Mouse (Mus musculus): ENCODE data around the gene Cd164l2. TPM values are rescaled to one million over a fixed set of nuclear protein-coding genes. Genes with fewer than 3 reads are reported as not detected.

Cd164l2 gene
- 2.8 and 4.6 TPM in 2 replicates for total RNA-seq (2014; rRNA removed)
- 4.2 and 6.1 TPM in 2 replicates for polyA plus RNA-seq (2015; fragmentation: Nextera tagmentation; extraction: Ambion mirVana)

- no peaks in the 10 kb centered on the region for H3K9me3 ChIP-seq (ENCODE audit: low read length)
- H3K36me3 ChIP-seq (ENCODE audit: insufficient read depth) = no peaks in the 10 kb centered on the region
- H3K9ac ChIP-seq = peak within 1 kb of the TSS; percentile 72
- no peak within 1 kb of the TSS for H3K27ac ChIP-seq (ENCODE audit: low read depth, low read length)
- DNase-seq = no peak
- WGBS = 3% methylated on average over 45 of the region's 52 CpGs
- TF ChIP-seq CTCF (IDR thresholded peaks at IDR 0.05; ENCODE audit: low read depth) = no peak
- H3K4me2 ChIP-seq (ENCODE audit: low read depth) = peak within 1 kb of the TSS; percentile 99
- peak within 1 kb of the TSS; percentile 71 for H3K4me3 ChIP-seq (ENCODE audit: low read depth, low read length)
- peaks cover 8% of the 10 kb centered on the region; the same call in 1 of the 2 replicates for H3K4me1 ChIP-seq (ENCODE audit: insufficient read depth)
- peak; percentile 38 for ATAC-seq
- peaks cover 8% of the 10 kb centered on the region; the same call in 1 of the 2 replicates for H3K27me3 ChIP-seq (ENCODE audit: insufficient read depth, low read length)
These were observed at the start of gene Cd164l2, which contains the start of gene Gpr3 for GRCm38 (mm10) chr4:133211751-133212561. Cd164l2 (plus strand) TSS chr4:133212131. Gpr3 (minus strand) TSS chr4:133212536.

GRCm38 (mm10) chr4:133162196-133162595 is 49.7 kb upstream of the Cd164l2 start:
- Histone ChIP-seq H3K4me3 (ENCODE audit: low read depth, low read length) (no peak overlapping the region), H3K9ac (no peak overlapping the region), H3K4me2 (ENCODE audit: low read depth) (no peak overlapping the region), H3K36me3 (ENCODE audit: insufficient read depth) (no peaks in the 10 kb centered on the region), H3K4me1 (ENCODE audit: insufficient read depth) (no peaks in the 10 kb centered on the region; the same call in 1 of the 2 replicates), H3K9me3 (ENCODE audit: low read length) (no peaks in the 10 kb centered on the region), H3K27me3 (ENCODE audit: insufficient read depth, low read length) (no peaks in the 10 kb centered on the region), H3K27ac (ENCODE audit: low read depth, low read length) (no peak overlapping the region)
- no peak for TF ChIP-seq CTCF (IDR thresholded peaks at IDR 0.05; ENCODE audit: low read depth)
- DNase-seq (no peak), ATAC-seq (no peak)
- WGBS = 53% methylated on average over 6 of the region's 6 CpGs

GRCm38 (mm10) chr4:133166773-133167172 is 45.2 kb upstream of the Cd164l2 start:
- no peaks in the 10 kb centered on the region for H3K27me3 ChIP-seq (ENCODE audit: insufficient read depth, low read length)
- no peak overlapping the region for H3K4me2 ChIP-seq (ENCODE audit: low read depth)
- no peak for DNase-seq
- 93% methylated on average over 9 of the region's 9 CpGs for WGBS
- H3K9me3 ChIP-seq (ENCODE audit: low read length) = no peaks in the 10 kb centered on the region
- H3K27ac ChIP-seq (ENCODE audit: low read depth, low read length) = no peak overlapping the region
- no peak for TF ChIP-seq CTCF (IDR thresholded peaks at IDR 0.05; ENCODE audit: low read depth)
- H3K4me1 ChIP-seq (ENCODE audit: insufficient read depth) = no peaks in the 10 kb centered on the region
- no peak for ATAC-seq
- no peak overlapping the region for H3K4me3 ChIP-seq (ENCODE audit: low read depth, low read length)
- no peak overlapping the region for H3K9ac ChIP-seq
- H3K36me3 ChIP-seq (ENCODE audit: insufficient read depth) = no peaks in the 10 kb centered on the region

DNA sequence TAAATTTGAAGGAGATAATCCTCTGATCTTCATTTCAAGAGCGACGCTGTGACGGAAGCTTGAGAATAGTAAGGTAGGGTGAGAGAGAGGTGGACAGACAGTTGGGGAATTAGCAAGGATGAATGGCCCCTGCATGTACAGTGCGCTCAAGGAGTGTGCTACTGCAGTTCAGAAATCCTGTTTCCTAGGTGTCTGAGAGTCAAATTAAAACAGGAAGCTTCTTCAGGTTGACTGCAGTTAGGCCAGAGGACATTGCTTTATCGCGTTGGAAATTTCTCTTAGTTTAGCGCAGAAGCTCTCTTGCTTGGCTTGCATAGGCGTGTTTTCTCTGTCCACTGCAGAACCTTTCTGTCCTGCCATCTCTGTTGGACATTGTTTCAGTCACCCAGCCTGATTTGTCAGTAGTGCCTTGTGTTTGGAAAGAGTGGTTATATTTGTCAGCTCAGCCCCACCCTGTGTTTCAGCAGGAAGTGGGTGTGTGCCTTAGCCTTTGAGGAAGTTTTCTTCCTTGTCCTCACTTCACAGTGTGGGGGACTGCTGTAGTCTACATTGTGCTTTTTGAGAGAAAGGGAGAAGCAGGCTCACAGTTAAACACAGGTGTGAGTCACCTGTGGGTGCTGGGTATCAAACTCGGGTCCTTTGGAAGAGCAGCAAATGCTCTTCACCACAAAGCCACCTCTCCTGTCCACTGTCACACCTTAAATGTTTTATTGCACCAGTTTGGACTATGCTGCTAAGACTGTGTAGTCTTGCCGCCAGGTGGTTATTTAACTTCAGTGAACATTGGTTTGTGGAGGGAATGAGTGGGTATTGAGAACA is 42.5 kb upstream of the Cd164l2 start:
- no peaks in the 10 kb centered on the region for H3K9me3 ChIP-seq (ENCODE audit: low read length)
- H3K4me3 ChIP-seq (ENCODE audit: low read depth, low read length) = no peak overlapping the region
- no peak for ATAC-seq
- no peak overlapping the region; the same call in 1 of the 2 replicates for H3K27ac ChIP-seq (ENCODE audit: low read depth, low read length)
- H3K4me1 ChIP-seq (ENCODE audit: insufficient read depth) = no peaks in the 10 kb centered on the region
- H3K9ac ChIP-seq = no peak overlapping the region
- no peaks in the 10 kb centered on the region for H3K36me3 ChIP-seq (ENCODE audit: insufficient read depth)
- WGBS = 89% methylated on average over 10 of the region's 10 CpGs
- TF ChIP-seq CTCF (IDR thresholded peaks at IDR 0.05; ENCODE audit: low read depth) = no peak
- no peak for DNase-seq
- no peak overlapping the region for H3K4me2 ChIP-seq (ENCODE audit: low read depth)
- no peaks in the 10 kb centered on the region for H3K27me3 ChIP-seq (ENCODE audit: insufficient read depth, low read length)

DNA sequence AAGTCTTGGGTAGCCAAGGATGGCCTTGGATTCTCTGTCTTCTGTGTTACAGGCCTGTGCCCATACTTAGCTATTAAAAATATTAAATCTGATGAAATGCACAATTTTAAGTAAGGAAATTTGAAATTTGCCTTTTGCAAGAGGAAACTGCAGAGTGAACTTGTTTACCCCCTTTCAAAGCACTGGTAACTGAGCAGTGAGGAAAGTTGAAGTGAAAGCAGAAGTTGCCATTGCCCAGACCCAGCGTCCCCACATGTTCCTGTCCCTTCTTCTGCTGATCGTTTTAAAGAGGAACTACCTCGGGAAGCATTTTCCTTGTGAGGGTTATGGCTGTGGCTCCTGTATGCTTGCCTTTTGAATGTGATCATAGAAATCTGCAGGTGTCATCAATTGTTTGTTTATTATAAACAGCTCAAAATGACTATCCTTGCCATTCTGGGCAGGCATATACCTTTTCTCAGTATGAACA is 41.8 kb upstream of the Cd164l2 start:
- ATAC-seq (no peak), DNase-seq (no peak)
- Histone ChIP-seq H3K4me3 (ENCODE audit: low read depth, low read length) (no peak overlapping the region), H3K4me2 (ENCODE audit: low read depth) (no peak overlapping the region), H3K4me1 (ENCODE audit: insufficient read depth) (no peaks in the 10 kb centered on the region), H3K27ac (ENCODE audit: low read depth, low read length) (0 out of 2 replicates have a peak overlapping the region, but pooled peaks have one; percentile 16), H3K27me3 (ENCODE audit: insufficient read depth, low read length) (no peaks in the 10 kb centered on the region), H3K9ac (no peak overlapping the region), H3K9me3 (ENCODE audit: low read length) (no peaks in the 10 kb centered on the region), H3K36me3 (ENCODE audit: insufficient read depth) (no peaks in the 10 kb centered on the region)
- 71% methylated on average over 3 of the region's 3 CpGs for WGBS
- TF ChIP-seq CTCF (IDR thresholded peaks at IDR 0.05; ENCODE audit: low read depth) = no peak

GRCm38 (mm10) chr4:133170616-133171015 is 41.3 kb upstream of the Cd164l2 start:
- TF ChIP-seq CTCF (IDR thresholded peaks at IDR 0.05; ENCODE audit: low read depth) = no peak
- no peaks in the 10 kb centered on the region for H3K27me3 ChIP-seq (ENCODE audit: insufficient read depth, low read length)
- no peaks in the 10 kb centered on the region for H3K4me1 ChIP-seq (ENCODE audit: insufficient read depth)
- H3K36me3 ChIP-seq (ENCODE audit: insufficient read depth) = no peaks in the 10 kb centered on the region
- H3K27ac ChIP-seq (ENCODE audit: low read depth, low read length) = 0 out of 2 replicates have a peak overlapping the region, but pooled peaks have one; percentile 16
- H3K4me3 ChIP-seq (ENCODE audit: low read depth, low read length) = no peak overlapping the region
- H3K9me3 ChIP-seq (ENCODE audit: low read length) = no peaks in the 10 kb centered on the region
- H3K4me2 ChIP-seq (ENCODE audit: low read depth) = no peak overlapping the region
- H3K9ac ChIP-seq = no peak overlapping the region
- DNase-seq (peak; percentile 50), ATAC-seq (no peak)

All from forebrain, postnatal 0 days (tissue).